Mouse (Mus musculus): ENCODE data around the gene Ttc30a1. TPM values are rescaled to one million over a fixed set of nuclear protein-coding genes. Genes with fewer than 3 reads are reported as not detected.
"Not testable (repeated sequence)": the region's sequence is repeated elsewhere in the genome, so short reads cannot be mapped to it uniquely, and the experiment has no call there.

The Ttc30a1 gene
- polyA plus RNA-seq, 1 experiment from 2014 or later: 8.5 TPM

DNA sequence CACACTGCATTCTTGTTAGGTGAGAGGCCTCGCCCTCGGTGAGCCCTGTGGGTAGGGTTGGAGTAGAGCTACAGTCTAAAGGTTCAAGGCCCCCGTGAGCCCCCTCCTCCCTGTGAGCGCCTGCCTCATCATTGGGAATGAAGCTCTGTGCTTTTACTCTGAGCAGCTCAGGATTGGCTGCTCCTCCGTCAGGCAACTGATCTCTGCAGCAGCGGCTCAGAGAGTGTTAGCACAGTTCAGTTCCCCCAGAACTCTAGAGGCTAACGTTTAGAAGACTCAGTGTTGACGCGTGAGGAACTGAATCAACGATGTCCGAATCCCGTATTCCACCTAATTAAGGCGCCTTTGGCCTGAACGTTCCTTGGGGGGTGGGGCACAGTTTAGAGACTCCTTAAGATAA lies 26.1 kb downstream of the Ttc30a1 start:
- Histone ChIP-seq H3K36me3 (no peaks in the 10 kb centered on the region), H3K4me3 (replicated peaks) (no peak overlapping the region), H3K27me3 (0 out of 2 replicates have a peak, but pooled peaks cover 3% of the 10 kb centered on the region), H3K9ac (replicated peaks) (no peak overlapping the region), H3K27ac (no peak overlapping the region), H3K9me3 (no peaks in the 10 kb centered on the region), H3K4me2 (replicated peaks) (no peak overlapping the region), H3K4me1 (replicated peaks) (peaks cover 25% of the 10 kb centered on the region)
- WGBS: 53% methylated on average over 14 of the region's 14 CpGs
- no peak for ATAC-seq

DNA sequence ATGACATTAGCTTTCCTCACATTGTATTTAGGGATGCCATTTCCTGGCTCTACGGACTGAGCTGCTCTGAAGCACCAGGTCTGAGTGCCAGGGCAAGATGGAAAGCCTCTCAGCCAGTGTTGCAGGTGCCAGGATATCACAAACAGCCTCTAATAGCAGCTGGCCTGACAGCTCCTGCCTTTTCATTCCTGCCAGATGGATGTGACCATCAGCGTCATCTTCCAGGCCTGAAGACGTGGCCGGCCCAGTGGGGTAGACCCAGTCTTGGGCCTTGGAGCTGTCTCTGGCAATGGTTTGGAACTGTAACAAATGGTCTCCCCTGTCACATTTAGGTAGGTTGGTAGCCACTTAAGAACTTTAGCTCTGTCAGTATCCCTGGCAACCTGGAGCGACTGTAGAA lies 28.4 kb downstream of the Ttc30a1 start:
- no peaks in the 10 kb centered on the region for H3K9me3 ChIP-seq
- H3K27me3 ChIP-seq: no peaks in the 10 kb centered on the region
- H3K9ac ChIP-seq (replicated peaks): no peak overlapping the region
- no peak overlapping the region for H3K27ac ChIP-seq
- ATAC-seq: no peak
- H3K4me3 ChIP-seq (replicated peaks): no peak overlapping the region
- no peak overlapping the region for H3K4me2 ChIP-seq (replicated peaks)
- H3K36me3 ChIP-seq: no peaks in the 10 kb centered on the region
- H3K4me1 ChIP-seq (replicated peaks): 0 out of 2 replicates have a peak, but pooled peaks cover under 1% of the 10 kb centered on the region
- WGBS: 96% methylated on average over 5 of the region's 5 CpGs

DNA sequence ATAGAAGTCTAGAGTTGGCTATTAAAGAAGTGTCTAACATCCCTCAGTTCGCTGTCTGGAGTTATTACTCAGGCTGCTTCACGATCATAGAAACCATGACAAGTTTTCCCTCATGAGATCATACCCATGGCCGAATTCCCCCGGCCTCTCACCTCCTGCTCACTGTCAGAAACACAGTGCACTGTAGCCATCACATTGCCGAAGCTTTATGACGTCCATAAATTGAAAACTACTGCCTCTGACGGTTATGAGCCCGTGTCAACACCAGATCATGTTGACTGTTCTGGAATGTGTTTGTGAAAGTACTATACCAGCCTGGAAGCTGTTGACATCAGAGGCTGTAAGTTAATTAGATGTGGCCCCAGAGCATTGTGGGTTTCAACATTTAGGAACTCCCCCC lies 31.1 kb downstream of the Ttc30a1 start:
- no peaks in the 10 kb centered on the region for H3K4me1 ChIP-seq (replicated peaks)
- 90% methylated on average over 8 of the region's 8 CpGs for WGBS
- H3K9ac ChIP-seq (replicated peaks): no peak overlapping the region
- H3K36me3 ChIP-seq: no peaks in the 10 kb centered on the region
- no peak for ATAC-seq
- H3K9me3 ChIP-seq: no peaks in the 10 kb centered on the region
- no peak overlapping the region for H3K4me3 ChIP-seq (replicated peaks)
- no peak overlapping the region for H3K4me2 ChIP-seq (replicated peaks)
- no peak overlapping the region for H3K27ac ChIP-seq
- no peaks in the 10 kb centered on the region for H3K27me3 ChIP-seq

DNA sequence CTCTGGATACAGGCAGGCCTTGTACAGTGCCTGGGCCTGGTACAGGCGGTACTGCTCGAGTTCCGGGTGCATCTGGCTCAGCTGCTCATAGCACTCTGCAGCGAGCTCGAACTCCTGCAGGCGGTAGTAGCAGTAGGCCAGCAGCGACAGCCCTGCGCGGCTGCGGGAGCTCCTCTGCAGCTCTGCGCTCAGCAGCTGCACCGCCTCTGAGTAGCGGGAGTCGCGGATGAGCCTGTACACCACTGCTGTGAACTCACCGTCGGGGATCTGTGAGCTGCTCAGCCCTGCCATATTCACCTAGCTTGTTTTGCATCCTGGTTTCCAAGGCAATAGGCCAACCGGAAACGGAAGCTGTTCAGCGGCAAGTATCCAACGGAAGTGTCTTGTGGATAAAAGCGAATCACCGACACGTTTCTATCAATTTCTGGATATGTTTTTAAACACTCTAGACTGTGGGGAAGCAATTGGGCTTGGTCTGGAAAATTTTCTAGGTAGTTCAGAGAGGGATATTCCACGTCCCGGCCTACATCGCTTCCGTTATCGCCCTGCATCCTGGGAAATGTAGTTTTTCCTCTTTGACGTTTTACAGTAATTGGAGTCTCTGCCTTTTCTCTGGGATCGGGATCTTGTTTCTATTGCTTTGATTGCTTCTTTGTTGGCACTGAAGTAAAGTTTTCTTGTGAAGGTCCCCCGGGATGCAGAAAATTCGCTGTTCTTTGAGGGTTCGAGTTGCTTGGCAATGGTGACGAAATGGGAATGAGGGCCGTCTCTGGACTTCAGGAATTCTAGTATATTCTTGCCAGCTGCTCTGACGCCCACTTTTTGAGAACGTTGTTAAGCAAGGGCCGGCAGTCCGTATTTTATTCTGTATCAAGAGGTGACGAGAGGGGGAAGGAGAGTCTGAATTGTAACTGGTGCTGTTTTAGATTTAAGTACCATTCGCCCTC lies 43.4 kb downstream of the Ttc30a1 start, which contains the start of gene Ttc30b:
TSS of gene Ttc30b (minus strand) at position 469 of the 947 bp plus-strand sequence.
- whole genome bisulfite sequencing: 5% methylated on average over 42 of the region's 42 CpGs
- ATAC-seq: peak; percentile 95
- peak within 1 kb of the TSS; percentile 64 for H3K9ac ChIP-seq (replicated peaks)

DNA sequence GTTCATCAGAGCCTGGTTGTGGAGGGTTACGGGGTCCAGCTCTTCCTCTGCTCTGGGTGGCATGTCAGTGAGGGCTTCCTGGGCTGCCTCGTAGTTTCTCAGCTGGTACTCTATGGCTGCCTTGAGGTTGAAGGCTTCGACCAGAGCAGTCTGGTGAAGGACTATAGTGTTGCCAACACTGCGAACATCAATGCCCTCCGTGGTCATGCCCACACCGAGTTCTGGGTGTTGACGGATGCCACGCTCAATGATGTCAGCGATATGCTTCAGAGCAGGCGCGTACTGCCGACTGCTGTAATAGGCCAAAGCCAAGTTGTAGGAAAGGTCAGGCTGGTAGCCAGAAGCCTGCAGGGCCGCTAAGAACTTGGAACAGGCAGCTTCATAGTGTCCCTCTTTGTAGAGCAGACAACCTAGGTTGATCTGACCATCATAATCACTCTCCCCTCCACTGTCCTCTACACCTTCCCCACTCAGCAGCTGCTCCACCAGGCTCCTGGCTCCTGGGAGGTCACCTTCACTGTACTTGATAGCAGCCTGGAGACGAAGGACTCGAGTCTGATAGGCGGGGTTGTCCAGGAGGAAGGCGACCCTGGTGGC lies 44.1 kb downstream of the Ttc30a1 start:
- H3K4me3 ChIP-seq (replicated peaks): peak overlapping the region; percentile 55
- not testable (repeated sequence) for H3K36me3 ChIP-seq; H3K27ac ChIP-seq; H3K9me3 ChIP-seq; H3K27me3 ChIP-seq; H3K4me1 ChIP-seq (replicated peaks)
- peak overlapping the region; percentile 58 for H3K4me2 ChIP-seq (replicated peaks)
- H3K9ac ChIP-seq (replicated peaks): peak overlapping the region; percentile 64
- ATAC-seq: peak; percentile 67
- 71% methylated on average over 17 of the region's 17 CpGs for WGBS

More for the DNA sequence above, 43.4 kb downstream of the Ttc30a1 start, which contains the start of gene Ttc30b:
- H3K36me3 ChIP-seq: no peaks in the 10 kb centered on the region
- H3K9me3 ChIP-seq: no peaks in the 10 kb centered on the region
- H3K27ac ChIP-seq: peak within 1 kb of the TSS; percentile 82
- peak within 1 kb of the TSS; percentile 55 for H3K4me3 ChIP-seq (replicated peaks)
- peak within 1 kb of the TSS; percentile 58 for H3K4me2 ChIP-seq (replicated peaks)
- H3K4me1 ChIP-seq (replicated peaks): peaks cover 8% of the 10 kb centered on the region
- peaks cover 7% of the 10 kb centered on the region; the same call in 1 of the 2 replicates for H3K27me3 ChIP-seq

DNA sequence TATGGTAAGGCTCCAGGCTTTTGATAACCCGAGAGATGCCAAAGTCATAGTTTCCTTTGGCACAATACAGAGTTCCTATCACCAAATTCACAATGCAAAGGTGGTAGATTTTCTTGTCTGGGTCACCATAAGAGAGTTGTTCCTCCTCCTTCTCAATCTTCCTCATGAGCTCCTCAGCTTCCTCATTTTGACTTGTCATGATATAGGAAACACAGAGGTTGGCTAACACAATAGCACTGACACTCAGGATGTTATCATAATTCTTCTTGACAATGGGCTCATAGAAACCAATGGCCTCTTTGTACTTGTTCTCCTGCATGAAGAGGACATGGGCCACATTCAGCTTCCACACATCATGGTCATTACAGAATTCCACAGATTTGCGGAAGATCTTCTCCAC lies 45.1 kb downstream of the Ttc30a1 start:
- not testable (repeated sequence) for H3K9me3 ChIP-seq; H3K27ac ChIP-seq; H3K4me1 ChIP-seq (replicated peaks); H3K4me3 ChIP-seq (replicated peaks); H3K36me3 ChIP-seq; H3K27me3 ChIP-seq; H3K9ac ChIP-seq (replicated peaks); ATAC-seq; H3K4me2 ChIP-seq (replicated peaks)
- 90% methylated on average over 2 of the region's 2 CpGs for WGBS

DNA sequence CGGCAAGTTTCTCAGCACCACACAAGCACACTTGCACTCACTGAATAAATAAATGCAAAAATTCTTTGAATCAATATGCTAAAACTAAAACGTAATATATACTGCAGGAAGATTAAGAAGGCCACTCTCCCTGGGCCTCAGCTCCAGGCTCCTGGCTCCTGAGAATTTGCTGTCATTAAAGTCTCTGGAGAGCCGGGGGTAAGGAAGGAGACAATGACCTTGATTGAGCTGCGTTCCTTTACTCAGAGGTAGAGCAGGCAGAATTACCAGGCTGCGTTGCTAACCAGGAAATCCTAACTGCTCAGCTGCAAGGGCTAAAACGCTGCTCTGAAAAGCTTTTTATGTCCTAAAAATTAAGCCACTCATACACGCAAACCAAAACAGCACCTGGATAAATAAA lies 48.2 kb downstream of the Ttc30a1 start:
- Histone ChIP-seq H3K36me3 (peaks cover 11% of the 10 kb centered on the region; the same call in 1 of the 2 replicates), H3K27me3 (no peaks in the 10 kb centered on the region), H3K9ac (replicated peaks) (no peak overlapping the region), H3K9me3 (no peaks in the 10 kb centered on the region), H3K4me1 (replicated peaks) (peaks cover 4% of the 10 kb centered on the region), H3K27ac (no peak overlapping the region), H3K4me3 (replicated peaks) (no peak overlapping the region), H3K4me2 (replicated peaks) (no peak overlapping the region)
- no peak for ATAC-seq
- WGBS: 55% methylated on average over 7 of the region's 7 CpGs

DNA sequence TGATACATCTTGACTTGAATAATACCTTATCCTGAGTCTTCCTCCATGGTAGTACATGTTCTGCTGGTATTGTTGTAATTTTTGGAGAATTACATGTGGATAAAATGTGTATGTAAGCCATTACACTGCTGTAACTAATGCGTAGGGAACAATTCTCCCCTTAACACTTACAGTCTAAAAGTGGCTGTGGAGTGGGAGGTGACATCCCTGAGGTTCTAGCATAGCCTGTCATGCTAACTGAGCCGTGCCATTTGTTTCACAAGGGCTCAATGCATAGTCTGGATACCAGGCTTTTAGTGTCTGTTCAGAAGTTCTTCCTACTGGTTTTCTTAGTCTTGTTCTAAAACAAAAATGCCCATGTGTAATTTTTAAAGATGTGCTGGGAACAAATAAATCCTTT lies 50.8 kb downstream of the Ttc30a1 start:
- ATAC-seq: no peak
- WGBS: 88% methylated on average over 2 of the region's 2 CpGs
- H3K27me3 ChIP-seq: no peaks in the 10 kb centered on the region
- H3K9me3 ChIP-seq: no peaks in the 10 kb centered on the region
- H3K9ac ChIP-seq (replicated peaks): no peak overlapping the region
- no peaks in the 10 kb centered on the region for H3K4me1 ChIP-seq (replicated peaks)
- H3K4me2 ChIP-seq (replicated peaks): no peak overlapping the region
- peaks cover 11% of the 10 kb centered on the region; the same call in 1 of the 2 replicates for H3K36me3 ChIP-seq
- H3K27ac ChIP-seq: no peak overlapping the region
- H3K4me3 ChIP-seq (replicated peaks): no peak overlapping the region

DNA sequence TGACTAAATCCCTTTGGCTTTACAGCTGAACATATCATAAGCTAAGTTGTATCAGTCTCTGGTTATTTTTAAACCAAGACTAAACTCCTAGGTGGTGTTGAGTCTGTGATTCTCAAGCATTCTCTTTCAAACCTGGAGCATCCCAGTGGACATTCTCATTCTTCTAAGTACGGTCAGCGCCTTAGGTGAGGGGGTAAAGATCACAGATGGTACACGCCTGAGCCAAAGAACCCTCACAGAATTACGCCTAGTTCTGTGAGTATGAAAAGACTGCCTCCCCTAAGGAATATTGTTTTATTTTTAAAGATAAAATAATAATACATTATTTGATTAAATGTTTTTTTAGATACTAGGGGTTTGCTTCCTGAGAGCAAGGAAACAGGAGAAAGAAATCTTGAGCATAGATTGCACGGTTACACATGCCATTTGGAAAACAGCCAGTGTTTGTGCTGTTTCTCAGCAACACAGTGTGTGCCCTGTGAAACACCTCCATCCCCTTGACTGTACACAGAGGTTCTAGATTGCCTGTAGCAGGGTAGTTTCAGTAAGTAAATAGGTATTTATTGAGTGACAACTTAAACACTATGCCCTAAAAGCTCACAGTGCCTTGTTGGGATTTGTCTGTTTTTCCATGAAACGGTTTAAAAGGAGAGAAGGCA lies 51.9 kb downstream of the Ttc30a1 start:
- no peak overlapping the region for H3K27ac ChIP-seq
- H3K36me3 ChIP-seq: peaks cover 11% of the 10 kb centered on the region; the same call in 1 of the 2 replicates
- no peak overlapping the region for H3K4me2 ChIP-seq (replicated peaks)
- H3K4me3 ChIP-seq (replicated peaks): no peak overlapping the region
- H3K27me3 ChIP-seq: no peaks in the 10 kb centered on the region
- 93% methylated on average over 6 of the region's 6 CpGs for WGBS
- no peak overlapping the region for H3K9ac ChIP-seq (replicated peaks)
- H3K9me3 ChIP-seq: no peaks in the 10 kb centered on the region
- no peak for ATAC-seq
- no peaks in the 10 kb centered on the region for H3K4me1 ChIP-seq (replicated peaks)

DNA sequence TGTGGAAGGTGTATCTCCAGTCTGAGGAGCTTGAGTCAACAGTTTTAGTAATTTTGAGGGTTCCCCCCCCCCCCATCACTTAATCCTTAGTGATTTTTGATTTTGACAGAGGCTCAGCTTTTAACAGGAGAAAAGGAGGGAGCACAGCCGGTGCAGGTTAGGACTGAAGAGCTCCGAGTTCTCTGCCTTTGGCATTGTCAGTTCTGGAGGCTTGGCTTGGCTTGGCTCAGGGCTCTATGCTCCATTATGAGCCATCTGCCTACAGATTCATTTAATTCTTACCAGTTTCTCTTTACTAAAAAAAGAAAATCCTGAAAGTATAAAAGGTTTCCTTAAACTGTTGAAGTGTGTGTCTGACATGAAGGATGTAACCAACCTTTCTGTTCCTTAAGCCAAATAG lies 52.6 kb downstream of the Ttc30a1 start:
- Histone ChIP-seq H3K4me2 (replicated peaks) (no peak overlapping the region), H3K27ac (no peak overlapping the region), H3K9ac (replicated peaks) (no peak overlapping the region), H3K9me3 (no peaks in the 10 kb centered on the region), H3K27me3 (no peaks in the 10 kb centered on the region), H3K4me1 (replicated peaks) (0 out of 2 replicates have a peak, but pooled peaks cover under 1% of the 10 kb centered on the region), H3K36me3 (peaks cover 11% of the 10 kb centered on the region; the same call in 1 of the 2 replicates), H3K4me3 (replicated peaks) (no peak overlapping the region)
- 87% methylated on average over 2 of the region's 2 CpGs for WGBS
- no peak for ATAC-seq

Measured in midbrain, embryonic 13.5 days (tissue).